Mouse (Mus musculus) stomach, embryonic 16.5 days (tissue): Measurements from ENCODE around the gene Tmem132c. TPM values are rescaled to one million over a fixed set of nuclear protein-coding genes. Genes with fewer than 3 reads are reported as not detected.

ENCODE experiments used
- ATAC-seq: fragments of 200-750 bp; cut with Nextera tagmentation; 2 replicates; pipeline ENCODE4 v1.8.0; 2017; ENCODE audit warnings: moderate number of reproducible peaks, moderate TSS enrichment; ENCODE audit not compliant: insufficient read depth, low FRiP score
- H3K27ac ChIP-seq: fragments of 300-500 bp; sonication (generic); 2 replicates; pipeline ENCODE4 v1.5.1; 2014; ENCODE audit warnings: low read length
- H3K27me3 ChIP-seq: fragments of 300-500 bp; sonication (generic); 2 replicates; pipeline ENCODE4 v1.6.1; 2014; ENCODE audit warnings: low read length, control low read depth, mixed read lengths; ENCODE audit not compliant: control insufficient read depth, insufficient read depth
- H3K36me3 ChIP-seq: fragments of 300-500 bp; sonication (generic); 2 replicates; pipeline ENCODE4 v1.6.1; 2014; ENCODE audit warnings: low read length; ENCODE audit not compliant: control insufficient read depth, insufficient read depth
- H3K4me1 ChIP-seq: fragments of 300-500 bp; sonication (generic); 2 replicates; pipeline ENCODE4 v1.6.1; 2014; ENCODE audit warnings: low read length, control low read depth, mixed read lengths; ENCODE audit not compliant: control insufficient read depth, insufficient read depth
- H3K4me2 ChIP-seq: fragments of 300-500 bp; sonication (generic); 2 replicates; pipeline ENCODE4 v1.6.1; 2014; ENCODE audit warnings: low read depth, low read length, mixed read lengths
- H3K4me3 ChIP-seq: fragments of 300-500 bp; sonication (generic); replicated peaks from 2 replicates; pipeline ENCODE4 v1.5.1; 2014; ENCODE audit warnings: mild to moderate bottlenecking, low read length
- H3K9ac ChIP-seq: fragments of 300-500 bp; sonication (generic); 2 replicates; pipeline ENCODE4 v1.6.1; 2014; ENCODE audit warnings: low read length
- H3K9me3 ChIP-seq: fragments of 300-500 bp; sonication (generic); replicated peaks from 2 replicates; pipeline ENCODE4 v1.6.1; 2016; ENCODE audit warnings: low read length, control low read depth; ENCODE audit not compliant: control insufficient read depth
- WGBS: fragments of 180-500 bp; shearing (Covaris S2); extraction: QIAGEN DNeasy Blood & Tissue Kit; methylation state at CpG from one replicate; pipeline ENCODE4 v1.1.7; 2014; 5-methylcytosine and 5-hydroxymethylcytosine counted together
- polyA plus RNA-seq: library from polyadenylated mRNA; unstranded; fragments of >200 nt; fragmentation: Nextera tagmentation; extraction: Ambion mirVana; gene quantifications from 2 replicates; pipeline ENCODE4 v1.2.1, GENCODE M21; 2015

The Tmem132c gene
- polyA plus RNA-seq, 1 experiment from 2014 or later: 1.4 TPM

GRCm38 (mm10) chr5:127271145-127271544 is 29.5 kb downstream of the Tmem132c start:
- Histone ChIP-seq H3K27me3 (no peaks in the 10 kb centered on the region), H3K4me3 (no peak overlapping the region), H3K9ac (no peak overlapping the region), H3K27ac (no peak overlapping the region), H3K4me1 (no peaks in the 10 kb centered on the region), H3K4me2 (no peak overlapping the region), H3K9me3 (no peaks in the 10 kb centered on the region), H3K36me3 (no peaks in the 10 kb centered on the region)
- WGBS: 40% methylated on average over 3 of the region's 3 CpGs
- ATAC-seq: no peak

DNA sequence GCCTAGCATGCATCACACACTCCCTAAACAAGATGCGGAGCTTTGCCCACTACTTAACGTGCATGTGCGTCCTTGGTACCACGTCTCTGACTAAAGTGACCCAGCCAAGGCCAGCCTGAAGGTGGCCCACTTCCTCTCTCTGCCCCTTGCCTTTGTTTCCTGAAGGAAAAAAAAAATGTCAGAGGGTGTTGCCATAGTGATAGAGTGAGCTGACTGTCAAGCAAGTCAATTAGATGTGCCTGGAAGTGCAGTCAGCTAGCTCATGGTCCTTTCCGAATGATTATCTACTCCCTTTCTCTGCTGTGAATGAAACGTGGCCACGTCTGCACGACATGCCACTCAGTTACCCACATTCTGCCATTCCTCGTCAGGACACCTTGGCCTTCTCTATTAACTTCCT is 37.9 kb downstream of the Tmem132c start:
- H3K9ac ChIP-seq: no peak overlapping the region
- WGBS: 80% methylated on average over 9 of the region's 9 CpGs
- H3K4me1 ChIP-seq: no peaks in the 10 kb centered on the region
- H3K4me2 ChIP-seq: no peak overlapping the region
- no peak for ATAC-seq
- H3K36me3 ChIP-seq: no peaks in the 10 kb centered on the region
- no peaks in the 10 kb centered on the region for H3K9me3 ChIP-seq
- no peaks in the 10 kb centered on the region for H3K27me3 ChIP-seq
- no peak overlapping the region for H3K27ac ChIP-seq
- no peak overlapping the region for H3K4me3 ChIP-seq

DNA sequence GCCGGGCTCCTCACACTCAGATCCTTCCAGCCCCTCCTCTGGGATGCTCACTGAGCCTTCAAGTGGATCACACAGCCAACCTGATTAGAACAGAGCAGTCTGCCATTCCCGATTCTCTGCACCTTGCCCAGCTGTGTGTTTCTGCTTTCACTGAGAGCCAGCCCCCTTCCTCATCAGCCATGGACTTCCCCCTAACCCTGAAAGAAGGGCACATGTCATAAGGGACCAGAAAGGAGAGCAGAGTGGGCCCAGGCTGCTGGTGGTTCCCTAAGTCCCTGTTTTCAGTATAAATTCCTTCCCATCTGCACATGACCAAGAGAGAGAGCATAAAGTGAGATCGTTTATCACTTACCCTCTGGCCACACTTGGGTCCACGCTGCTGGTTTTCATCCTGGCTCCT is 39.6 kb downstream of the Tmem132c start:
- Histone ChIP-seq H3K4me1 (no peaks in the 10 kb centered on the region), H3K27me3 (no peaks in the 10 kb centered on the region), H3K9me3 (no peaks in the 10 kb centered on the region), H3K36me3 (no peaks in the 10 kb centered on the region), H3K9ac (no peak overlapping the region), H3K27ac (no peak overlapping the region), H3K4me2 (no peak overlapping the region), H3K4me3 (no peak overlapping the region)
- 67% methylated on average over 4 of the region's 4 CpGs for WGBS
- ATAC-seq: no peak

- 14% methylated on average over 6 of the region's 6 CpGs for WGBS
These were observed 41.0 kb downstream of the Tmem132c start for GRCm38 (mm10) chr5:127282539-127283123.

GRCm38 (mm10) chr5:127286886-127287285 is 45.3 kb downstream of the Tmem132c start:
- no peak overlapping the region for H3K9ac ChIP-seq
- WGBS: 62% methylated on average over 5 of the region's 5 CpGs
- H3K4me2 ChIP-seq: no peak overlapping the region
- H3K9me3 ChIP-seq: 0 out of 2 replicates have a peak, but pooled peaks cover 6% of the 10 kb centered on the region
- no peaks in the 10 kb centered on the region for H3K36me3 ChIP-seq
- no peak overlapping the region for H3K27ac ChIP-seq
- no peak for ATAC-seq
- H3K27me3 ChIP-seq: no peaks in the 10 kb centered on the region
- no peak overlapping the region for H3K4me3 ChIP-seq
- H3K4me1 ChIP-seq: no peaks in the 10 kb centered on the region

More at GRCm38 (mm10) chr5:127282539-127283123, 41.0 kb downstream of the Tmem132c start:
- no peaks in the 10 kb centered on the region for H3K36me3 ChIP-seq
- no peaks in the 10 kb centered on the region for H3K4me1 ChIP-seq
- no peak for ATAC-seq
- no peak overlapping the region for H3K4me3 ChIP-seq
- no peak overlapping the region for H3K27ac ChIP-seq
- no peaks in the 10 kb centered on the region for H3K27me3 ChIP-seq
- H3K9me3 ChIP-seq: no peaks in the 10 kb centered on the region
- no peak overlapping the region for H3K9ac ChIP-seq
- H3K4me2 ChIP-seq: no peak overlapping the region

GRCm38 (mm10) chr5:127289659-127290058 is 48.1 kb downstream of the Tmem132c start:
- ATAC-seq: no peak
- Histone ChIP-seq H3K4me1 (no peaks in the 10 kb centered on the region), H3K27me3 (no peaks in the 10 kb centered on the region), H3K27ac (no peak overlapping the region), H3K9me3 (0 out of 2 replicates have a peak, but pooled peaks cover 6% of the 10 kb centered on the region), H3K4me3 (no peak overlapping the region), H3K9ac (no peak overlapping the region), H3K4me2 (no peak overlapping the region), H3K36me3 (no peaks in the 10 kb centered on the region)
- WGBS: 87% methylated on average over 8 of the region's 8 CpGs

DNA sequence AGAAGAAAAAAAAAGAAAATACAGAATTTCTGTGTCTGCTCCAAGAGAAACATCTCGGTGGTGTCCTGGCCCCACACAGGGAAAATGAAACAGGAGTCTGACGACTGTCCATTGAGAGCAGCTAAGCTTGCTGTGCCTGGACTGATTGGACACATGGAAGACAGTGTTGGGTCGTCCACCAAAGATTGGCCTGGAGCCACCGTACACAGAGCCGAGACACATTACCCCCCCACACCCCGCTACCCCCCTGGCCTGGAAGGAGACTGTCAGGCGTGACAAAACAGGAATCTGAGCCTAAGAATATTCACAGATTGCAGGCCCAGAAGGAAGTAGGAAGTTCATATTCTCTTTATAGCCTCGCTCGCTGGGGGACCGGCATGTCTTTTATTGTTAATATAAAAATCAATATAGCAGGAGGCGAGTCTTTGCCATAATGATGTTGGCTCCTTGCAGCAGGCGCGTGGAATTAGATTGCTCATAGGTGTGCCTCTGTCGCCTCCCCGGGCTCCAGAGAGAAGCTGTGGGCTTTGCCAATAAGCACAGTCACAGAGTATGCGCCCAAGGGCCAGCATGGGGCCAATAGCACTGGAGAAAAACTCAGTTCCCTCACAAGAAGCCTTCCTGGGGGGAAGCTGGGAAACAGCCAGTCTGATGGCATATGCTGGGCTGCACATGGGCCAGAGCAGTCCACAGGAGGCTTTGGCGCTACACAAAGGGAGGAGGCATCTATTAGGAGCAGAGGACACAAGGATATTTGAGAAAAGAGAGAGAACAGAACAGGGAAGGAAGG is 49.0 kb downstream of the Tmem132c start:
- Histone ChIP-seq H3K36me3 (no peaks in the 10 kb centered on the region), H3K27ac (no peak overlapping the region), H3K4me2 (no peak overlapping the region), H3K27me3 (no peaks in the 10 kb centered on the region), H3K9ac (no peak overlapping the region), H3K9me3 (0 out of 2 replicates have a peak, but pooled peaks cover 6% of the 10 kb centered on the region), H3K4me3 (no peak overlapping the region), H3K4me1 (no peaks in the 10 kb centered on the region)
- 66% methylated on average over 17 of the region's 17 CpGs for WGBS
- ATAC-seq: no peak

DNA sequence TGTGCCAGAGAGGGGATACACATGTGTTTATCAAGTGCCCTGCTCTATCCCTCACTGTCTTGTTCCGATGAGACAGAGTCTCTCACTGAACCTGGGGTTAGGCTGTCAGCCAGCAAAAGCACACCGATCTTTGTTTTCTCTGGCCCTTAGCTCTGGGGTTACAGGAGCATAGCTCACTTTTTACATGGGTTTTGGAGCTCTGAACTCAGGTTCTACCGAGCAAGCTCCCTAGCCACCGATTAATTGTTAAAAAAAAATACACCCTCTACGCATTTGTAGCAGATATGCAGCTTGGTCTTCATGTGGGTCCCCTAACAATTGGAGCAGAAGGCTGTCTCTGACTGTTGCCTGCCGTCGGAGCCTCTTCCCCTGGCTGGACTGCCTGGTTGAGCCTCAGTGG is 50.0 kb downstream of the Tmem132c start:
- WGBS: 80% methylated on average over 7 of the region's 7 CpGs
- Histone ChIP-seq H3K27ac (no peak overlapping the region), H3K27me3 (no peaks in the 10 kb centered on the region), H3K9ac (no peak overlapping the region), H3K36me3 (no peaks in the 10 kb centered on the region), H3K9me3 (0 out of 2 replicates have a peak, but pooled peaks cover 6% of the 10 kb centered on the region), H3K4me1 (no peaks in the 10 kb centered on the region), H3K4me2 (no peak overlapping the region), H3K4me3 (no peak overlapping the region)
- no peak for ATAC-seq

DNA sequence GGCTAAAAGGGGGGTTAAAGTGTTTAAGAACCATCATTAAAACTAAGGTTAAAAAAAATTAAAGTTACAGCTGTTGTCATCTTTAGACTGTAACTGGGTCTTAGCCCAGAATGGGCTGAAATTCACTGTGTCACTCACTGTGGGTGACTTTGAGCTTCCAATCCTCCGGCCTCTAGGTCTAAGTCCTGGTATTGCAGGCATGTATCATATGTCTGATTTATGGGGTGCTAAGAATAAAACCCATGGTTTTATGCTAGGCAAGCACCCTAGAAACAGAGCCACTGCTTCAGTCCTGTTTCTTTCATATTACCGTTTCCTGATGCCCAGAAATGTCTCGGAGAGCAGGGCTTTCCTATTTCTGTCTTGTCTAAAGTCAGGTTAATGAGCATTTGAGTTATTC is 52.1 kb downstream of the Tmem132c start:
- Histone ChIP-seq H3K36me3 (no peaks in the 10 kb centered on the region), H3K4me3 (no peak overlapping the region), H3K9me3 (0 out of 2 replicates have a peak, but pooled peaks cover 6% of the 10 kb centered on the region), H3K9ac (no peak overlapping the region), H3K27me3 (no peaks in the 10 kb centered on the region), H3K4me2 (no peak overlapping the region), H3K27ac (no peak overlapping the region), H3K4me1 (no peaks in the 10 kb centered on the region)
- WGBS: 82% methylated on average over 3 of the region's 3 CpGs
- no peak for ATAC-seq
